Mouse (Mus musculus) neutrophil, adult 5-6 weeks (primary cell): ENCODE data around the gene Itih1. TPM values are rescaled to one million over a fixed set of nuclear protein-coding genes. Genes with fewer than 3 reads are reported as not detected.
A peak's percentile ranks its signal among the peaks of the same experiment; 100 is the strongest.

Experiments
- ATAC-seq: fragments of 151-379, 151-347 bp; 2 replicates; pipeline ENCODE4 v1.8.0; 2017; ENCODE audit warnings: mild to moderate bottlenecking, moderate TSS enrichment; ENCODE audit not compliant: insufficient number of reproducible peaks, poor library complexity, low FRiP score, severe bottlenecking; ENCODE audit errors: extremely low read depth
- total RNA-seq: library from RNA; stranded (forward); fragments of 200-1000 nt; gene quantifications from 2 replicates; pipeline ENCODE4 v1.2.3, GENCODE M21; 2017

Gene Itih1
- total RNA-seq, 1 experiment from 2014 or later, result not detected

GRCm38 (mm10) chr14:30911141-30911540 lies 31.9 kb downstream of the Itih1 start:
- no peak for ATAC-seq

DNA sequence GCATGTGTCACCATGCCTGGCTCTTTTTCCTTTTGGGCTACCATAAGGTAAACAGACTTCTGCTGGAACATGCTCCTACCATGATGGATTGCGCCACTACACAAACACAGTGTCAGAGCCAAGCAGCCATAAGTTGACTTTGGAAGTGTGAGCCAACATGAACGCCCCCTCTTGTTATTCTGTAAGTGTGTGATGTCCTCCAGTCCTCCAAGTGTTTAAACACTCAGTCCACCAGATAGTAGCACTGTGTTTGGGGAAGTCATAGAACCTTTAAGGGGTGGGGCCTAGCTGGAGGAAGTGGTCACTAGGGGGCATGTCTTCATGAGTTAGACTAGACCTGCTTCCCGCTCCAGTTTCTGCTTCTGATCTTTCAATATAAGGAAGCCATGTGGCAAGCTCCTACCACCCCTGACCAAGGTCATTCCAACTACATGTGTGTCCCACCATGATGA lies 35.2 kb downstream of the Itih1 start:
- peak; percentile 78 for ATAC-seq

GRCm38 (mm10) chr14:30906001-30906400 lies 37.1 kb downstream of the Itih1 start:
- no peak for ATAC-seq

- ATAC-seq, result no peak
These were observed 38.8 kb downstream of the Itih1 start for GRCm38 (mm10) chr14:30904307-30904706.

- no peak for ATAC-seq
These were observed 40.1 kb downstream of the Itih1 start for GRCm38 (mm10) chr14:30903036-30903435.

GRCm38 (mm10) chr14:30902628-30903027 lies 40.5 kb downstream of the Itih1 start:
- no peak for ATAC-seq

DNA sequence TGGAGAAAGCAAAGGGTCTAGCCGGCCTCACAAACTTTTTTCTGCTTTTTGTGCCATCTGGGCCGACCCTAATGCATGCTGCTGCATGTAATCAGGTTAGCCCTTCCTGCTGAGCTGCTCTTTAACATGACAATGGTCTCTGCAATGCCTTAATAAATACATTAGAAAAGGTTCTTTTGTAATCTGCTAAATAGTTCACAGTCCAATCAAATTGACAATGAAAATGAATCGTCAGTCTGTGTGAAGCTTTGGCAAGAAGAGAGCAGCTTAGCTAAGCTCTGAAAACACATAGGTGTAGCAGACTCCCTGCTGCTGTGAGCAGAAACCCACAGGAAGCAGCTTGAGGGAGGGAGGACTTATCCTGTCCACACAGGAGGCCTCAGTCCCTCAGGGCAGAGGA lies 43.1 kb downstream of the Itih1 start:
- no peak for ATAC-seq

GRCm38 (mm10) chr14:30888271-30888732 lies 54.8 kb downstream of the Itih1 start:
- ATAC-seq, result no peak

DNA sequence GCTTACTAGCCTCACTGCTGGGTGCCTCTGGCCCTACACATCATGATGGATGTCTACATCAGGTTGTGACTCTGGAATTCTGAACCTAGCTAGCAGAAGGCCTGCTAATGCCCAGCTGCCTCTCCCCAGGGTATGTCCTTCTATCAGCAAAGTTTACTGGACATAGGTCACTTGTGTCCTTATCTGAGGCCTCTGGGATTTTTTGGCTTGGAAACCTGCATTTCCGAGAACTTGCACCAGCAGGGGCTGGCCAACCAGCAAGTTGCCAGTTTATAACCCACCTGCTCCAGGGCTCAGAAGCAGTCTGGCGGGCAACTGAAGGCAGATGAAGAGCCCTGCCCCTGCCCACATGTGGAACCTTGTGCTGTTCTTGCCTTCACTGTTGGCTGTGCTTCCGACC lies 56.9 kb downstream of the Itih1 start, which contains the start of gene Itih4:
TSS of gene Itih4 (plus strand) at position 273 of the 400 bp plus-strand sequence.
- ATAC-seq, result no peak

GRCm38 (mm10) chr14:30885298-30885697 lies 57.8 kb downstream of the Itih1 start:
- ATAC-seq, result no peak

DNA sequence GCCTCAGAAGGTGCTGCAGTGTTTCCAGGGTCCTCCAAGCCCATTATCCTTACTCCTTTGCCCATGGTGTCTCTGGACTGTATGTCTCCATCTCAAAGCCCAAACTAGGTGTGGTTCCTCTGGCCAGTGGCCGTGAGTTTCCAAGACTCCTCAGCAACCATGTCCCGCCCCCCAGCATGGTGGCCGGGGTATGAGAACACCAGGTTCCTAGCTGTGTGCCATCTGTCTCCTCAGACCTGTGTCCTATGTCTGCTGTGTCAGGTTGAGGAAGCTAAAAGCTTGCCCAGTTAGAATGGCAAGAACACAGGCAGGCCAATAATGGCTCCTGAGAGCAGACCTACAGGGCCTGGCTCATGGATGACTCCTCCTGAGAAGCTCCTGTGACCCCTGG lies 61.4 kb downstream of the Itih1 start:
- no peak for ATAC-seq

DNA sequence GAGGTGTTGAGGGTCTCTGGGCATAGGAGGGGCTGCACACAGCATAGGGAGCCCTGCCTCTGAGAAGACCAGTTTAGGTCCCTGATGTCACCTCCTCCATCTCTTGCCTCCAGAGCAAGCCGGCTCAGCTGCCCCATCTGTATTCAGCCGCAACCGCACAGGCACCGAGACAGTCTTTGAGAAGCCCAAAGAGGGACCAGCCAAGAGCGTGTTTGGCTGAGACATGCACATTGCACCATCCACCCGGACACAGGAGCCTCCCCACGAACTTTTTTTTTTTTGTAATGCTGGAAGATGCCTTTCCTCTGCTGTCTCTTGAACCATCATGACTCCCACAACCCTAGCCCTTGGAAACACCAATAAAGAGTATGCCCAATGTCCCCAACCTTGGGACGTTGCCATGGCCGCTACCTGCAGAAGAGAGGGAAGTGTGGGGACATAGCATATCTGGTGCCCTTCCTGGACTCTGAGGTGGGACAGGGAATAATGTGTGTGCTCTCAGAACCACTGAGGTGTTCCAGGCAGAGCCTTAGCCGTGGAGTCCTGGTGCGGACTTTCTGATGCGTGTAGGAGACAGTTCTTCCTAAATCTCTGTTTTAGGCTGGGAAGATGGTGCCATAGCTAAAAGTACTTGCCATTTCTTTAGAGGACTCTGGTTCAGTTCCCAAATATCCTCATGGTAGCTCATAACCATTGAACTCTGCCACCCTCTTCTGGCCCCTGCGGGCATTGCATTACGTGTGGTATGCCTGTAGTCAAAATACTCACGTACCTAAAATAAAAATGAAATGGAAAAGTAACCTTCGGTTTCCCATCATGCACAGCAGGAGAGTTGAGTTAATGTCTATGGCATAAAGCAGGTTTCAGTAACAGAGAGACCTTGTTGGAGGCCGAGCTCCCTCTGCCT lies 62.0 kb downstream of the Itih1 start:
- ATAC-seq, result no peak

DNA sequence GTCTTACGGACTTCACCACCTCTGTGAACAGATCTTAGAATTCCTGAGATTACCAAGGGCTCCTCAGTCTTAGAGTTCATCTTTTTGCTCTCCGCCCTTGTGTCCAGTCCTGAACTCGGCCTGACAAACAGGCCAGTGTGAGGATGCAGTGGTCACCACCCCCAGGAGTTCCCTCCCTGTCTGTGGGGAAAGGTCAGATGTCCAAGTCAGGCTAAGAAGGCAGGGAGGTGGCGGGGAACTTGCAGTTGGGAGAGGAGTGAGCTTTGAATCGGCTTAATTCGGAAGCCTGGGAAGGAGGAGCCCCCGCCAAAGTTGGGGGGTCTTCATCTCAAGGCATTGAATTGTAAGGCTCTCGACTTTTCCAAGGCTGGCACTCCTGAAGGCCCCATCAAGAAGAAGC lies 62.8 kb downstream of the Itih1 start:
- no peak for ATAC-seq

- no peak for ATAC-seq
These were observed 63.3 kb downstream of the Itih1 start for GRCm38 (mm10) chr14:30879794-30880193.

Other genes starting within 250 kb of the Itih1 start
- gene Sfmbt1, start 228.4 kb downstream of the Itih1 start, total RNA-seq, result 6.9 and 8.6 TPM in 2 replicates
- 10.2 and 14.2 TPM in 2 replicates for gene Tmem110, start 117.7 kb downstream of the Itih1 start, total RNA-seq
- 5.2 and 6.3 TPM in 2 replicates for gene Mustn1, start 64.1 kb downstream of the Itih1 start, total RNA-seq
- not detected in 2 replicates for gene Itih4, start 56.8 kb downstream of the Itih1 start, total RNA-seq
- not detected in 2 replicates for gene Itih3, start 19.5 kb downstream of the Itih1 start, total RNA-seq
- 4.7 and 6.1 TPM in 2 replicates for gene Nek4, start 8.1 kb upstream of the Itih1 start, total RNA-seq
- gene Glt8d1, start 58.1 kb upstream of the Itih1 start, total RNA-seq, result 16.0 and 22.6 TPM in 2 replicates
- 52.3 and 53.5 TPM in 2 replicates for gene Spcs1, start 58.4 kb upstream of the Itih1 start, total RNA-seq
- 53.5 and 62.5 TPM in 2 replicates for gene Pbrm1, start 75.8 kb upstream of the Itih1 start, total RNA-seq
- gene Gnl3, start 75.9 kb upstream of the Itih1 start, total RNA-seq, result 82.4 and 84.8 TPM in 2 replicates
- gene Smim4, start 185.7 kb upstream of the Itih1 start, total RNA-seq, result 26.9 and 39.7 TPM in 2 replicates
- 5.2 and 5.5 TPM in 2 replicates for gene Nt5dc2, start 187.8 kb upstream of the Itih1 start, total RNA-seq
- gene Stab1, start 225.4 kb upstream of the Itih1 start, total RNA-seq, result 4.1 and 5.0 TPM in 2 replicates